Mouse (Mus musculus): Measurements from ENCODE around the gene Il1r2. TPM values are rescaled to one million over a fixed set of nuclear protein-coding genes. Genes with fewer than 3 reads are reported as not detected.

The Il1r2 gene
- polyA plus RNA-seq, 1 experiment from 2014 or later, result 3.4 TPM

- TF ChIP-seq CTCF (IDR thresholded peaks at IDR 0.05; ENCODE audit: low read depth) (no peak), EP300 (IDR thresholded peaks at IDR 0.05; ENCODE audit: low read depth) (no peak)
- Histone ChIP-seq H3K9ac (replicated peaks) (no peak overlapping the region), H3K4me1 (ENCODE audit: insufficient read depth) (no peaks in the 10 kb centered on the region), H3K4me3 (ENCODE audit: low read depth, low read length) (no peak overlapping the region), H3K9me3 (ENCODE audit: low read length) (no peaks in the 10 kb centered on the region), H3K27ac (ENCODE audit: low read depth) (no peak overlapping the region), H3K4me2 (ENCODE audit: low read depth, low read length) (no peak overlapping the region), H3K27me3 (ENCODE audit: insufficient read depth, low read length) (no peaks in the 10 kb centered on the region), H3K36me3 (replicated peaks; ENCODE audit: insufficient read depth, low read length) (no peaks in the 10 kb centered on the region)
- DNase-seq (no peak), ATAC-seq (no peak)
- 41% methylated on average over 1 of the region's 1 CpGs for WGBS (ENCODE audit: insufficient replicate concordance)
Measured at GRCm38 (mm10) chr1:40131631-40132030, 57.8 kb downstream of the Il1r2 start.

DNA sequence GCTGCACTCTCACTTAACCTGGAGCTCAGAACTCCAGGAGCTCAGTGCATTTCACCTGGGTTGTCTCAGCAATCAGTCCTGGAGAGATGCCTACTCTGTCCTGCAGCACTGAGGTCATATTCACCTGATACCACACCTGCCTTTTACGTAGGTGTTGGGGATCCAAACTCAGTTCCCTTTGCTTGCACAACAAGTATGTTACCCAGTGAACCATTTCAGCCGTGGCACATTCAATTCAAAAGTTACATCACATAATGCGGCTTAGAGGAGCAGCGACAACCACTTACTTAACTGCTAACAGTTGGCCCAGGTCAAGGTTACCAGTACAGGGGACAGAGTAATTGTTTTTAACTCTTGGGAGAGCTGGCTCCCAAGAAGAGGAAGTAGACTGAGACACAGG, 58.8 kb downstream of the Il1r2 start:
- 54% methylated on average over 4 of the region's 4 CpGs for WGBS (ENCODE audit: insufficient replicate concordance)
- no peak overlapping the region for H3K27ac ChIP-seq (ENCODE audit: low read depth)
- peak; percentile 73 for ATAC-seq
- no peaks in the 10 kb centered on the region for H3K9me3 ChIP-seq (ENCODE audit: low read length)
- H3K4me1 ChIP-seq (ENCODE audit: insufficient read depth), result no peaks in the 10 kb centered on the region
- TF ChIP-seq CTCF (IDR thresholded peaks at IDR 0.05; ENCODE audit: low read depth), result no peak
- TF ChIP-seq EP300 (IDR thresholded peaks at IDR 0.05; ENCODE audit: low read depth), result no peak
- H3K4me3 ChIP-seq (ENCODE audit: low read depth, low read length), result no peak overlapping the region
- H3K9ac ChIP-seq (replicated peaks), result no peak overlapping the region
- DNase-seq, result no peak
- no peaks in the 10 kb centered on the region for H3K27me3 ChIP-seq (ENCODE audit: insufficient read depth, low read length)
- H3K36me3 ChIP-seq (replicated peaks; ENCODE audit: insufficient read depth, low read length), result no peaks in the 10 kb centered on the region
- no peak overlapping the region for H3K4me2 ChIP-seq (ENCODE audit: low read depth, low read length)

DNA sequence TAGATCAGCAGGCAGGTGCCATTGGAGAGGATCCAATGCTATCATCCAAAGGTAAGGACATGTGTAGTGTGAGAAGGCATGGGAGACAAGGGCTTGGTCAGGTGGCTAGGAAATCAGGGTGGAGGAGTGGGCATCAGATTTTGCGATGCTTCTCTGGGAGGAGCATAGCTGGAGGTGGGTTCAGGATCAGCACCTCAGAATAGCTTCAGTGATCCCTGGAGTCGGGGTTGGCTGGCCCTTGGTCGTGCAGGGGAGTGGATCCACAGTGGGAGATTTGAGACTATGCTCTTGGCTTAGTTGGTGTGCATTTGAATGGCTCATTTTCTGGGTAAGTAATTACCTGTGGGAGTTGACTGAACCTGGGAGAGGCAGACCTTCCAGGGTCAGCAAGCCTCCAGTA, 59.7 kb downstream of the Il1r2 start:
- TF ChIP-seq EP300 (IDR thresholded peaks at IDR 0.05; ENCODE audit: low read depth) (no peak), CTCF (IDR thresholded peaks at IDR 0.05; ENCODE audit: low read depth) (no peak)
- no peak for DNase-seq
- H3K4me1 ChIP-seq (ENCODE audit: insufficient read depth), result no peaks in the 10 kb centered on the region

DNA sequence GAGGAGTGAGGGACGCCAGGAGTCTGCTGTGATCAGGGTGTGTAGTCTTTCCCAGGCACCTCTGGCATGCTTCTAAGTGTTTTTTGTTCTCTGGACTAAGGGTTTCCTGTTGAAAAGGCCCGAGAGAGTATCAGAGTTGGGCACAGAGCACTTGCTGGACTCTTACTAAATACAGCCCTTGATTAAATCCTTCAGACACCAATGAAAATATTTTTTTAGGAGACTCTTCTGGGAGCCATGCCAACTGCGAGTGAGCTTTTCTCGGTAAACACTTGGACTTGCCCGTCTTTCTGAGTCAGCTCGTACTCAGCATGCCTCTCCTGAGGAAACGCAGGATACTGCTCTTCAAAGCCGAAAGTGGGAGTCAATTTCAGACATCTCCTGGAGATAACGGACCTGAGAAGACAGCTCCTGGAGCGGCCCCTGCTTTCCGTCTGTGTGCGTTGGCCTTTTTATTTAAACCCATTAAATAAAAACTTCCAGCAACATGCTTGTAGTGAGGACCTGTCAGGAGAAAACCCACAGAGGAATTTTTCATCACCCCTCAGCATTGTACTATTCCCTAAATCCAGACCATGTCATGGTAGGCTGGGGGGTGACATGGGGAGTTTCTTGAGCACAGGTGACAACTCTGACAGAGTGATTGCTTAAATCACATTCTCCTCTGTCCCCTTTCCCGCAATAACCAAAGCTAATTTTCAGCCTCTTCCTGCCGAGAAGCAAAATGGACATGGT, 66.1 kb downstream of the Il1r2 start:
- no peak for DNase-seq
- H3K4me1 ChIP-seq (ENCODE audit: insufficient read depth), result no peaks in the 10 kb centered on the region
- H3K4me2 ChIP-seq (ENCODE audit: low read depth, low read length), result no peak overlapping the region

More for the DNA sequence above, 59.7 kb downstream of the Il1r2 start:
- WGBS (ENCODE audit: insufficient replicate concordance), result 70% methylated on average over 3 of the region's 3 CpGs
- Histone ChIP-seq H3K4me3 (ENCODE audit: low read depth, low read length) (no peak overlapping the region), H3K27ac (ENCODE audit: low read depth) (no peak overlapping the region), H3K9ac (replicated peaks) (no peak overlapping the region), H3K4me2 (ENCODE audit: low read depth, low read length) (no peak overlapping the region), H3K27me3 (ENCODE audit: insufficient read depth, low read length) (no peaks in the 10 kb centered on the region), H3K36me3 (replicated peaks; ENCODE audit: insufficient read depth, low read length) (no peaks in the 10 kb centered on the region), H3K9me3 (ENCODE audit: low read length) (no peaks in the 10 kb centered on the region)
- no peak for ATAC-seq

DNA sequence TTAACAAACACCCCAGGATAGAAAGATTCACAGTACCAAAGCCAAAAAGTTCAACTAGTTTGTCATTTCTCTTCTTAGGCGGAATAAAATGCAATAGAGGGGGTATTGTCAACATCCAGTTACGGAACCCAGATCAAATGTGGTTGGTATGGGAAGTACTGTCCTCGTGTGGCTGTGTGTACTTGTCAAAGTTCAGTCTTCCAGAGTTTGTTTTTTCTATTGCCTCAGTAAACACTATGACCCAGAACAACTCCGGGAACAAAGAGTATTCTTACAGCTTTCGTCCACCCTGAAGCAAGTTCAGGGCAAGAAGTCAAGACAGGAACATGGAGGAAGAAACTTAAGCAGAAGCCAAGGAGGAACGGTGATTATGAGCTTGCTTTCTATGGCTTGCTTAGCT, 82.2 kb downstream of the Il1r2 start:
- Histone ChIP-seq H3K27ac (ENCODE audit: low read depth) (peak overlapping the region; percentile 77), H3K9ac (replicated peaks) (no peak overlapping the region), H3K9me3 (ENCODE audit: low read length) (no peaks in the 10 kb centered on the region), H3K4me3 (ENCODE audit: low read depth, low read length) (no peak overlapping the region), H3K4me1 (ENCODE audit: insufficient read depth) (peaks cover 7% of the 10 kb centered on the region; the same call in 1 of the 2 replicates), H3K4me2 (ENCODE audit: low read depth, low read length) (no peak overlapping the region), H3K36me3 (replicated peaks; ENCODE audit: insufficient read depth, low read length) (no peaks in the 10 kb centered on the region), H3K27me3 (ENCODE audit: insufficient read depth, low read length) (no peaks in the 10 kb centered on the region)
- DNase-seq (no peak), ATAC-seq (peak; percentile 94)
- WGBS (ENCODE audit: insufficient replicate concordance), result 63% methylated on average over 6 of the region's 6 CpGs
- TF ChIP-seq EP300 (IDR thresholded peaks at IDR 0.05; ENCODE audit: low read depth), result peak; percentile 60; the same call in 1 of the 2 replicates
- TF ChIP-seq CTCF (IDR thresholded peaks at IDR 0.05; ENCODE audit: low read depth), result no peak

More for the DNA sequence above, 66.1 kb downstream of the Il1r2 start:
- Histone ChIP-seq H3K9me3 (ENCODE audit: low read length) (no peaks in the 10 kb centered on the region), H3K9ac (replicated peaks) (no peak overlapping the region), H3K36me3 (replicated peaks; ENCODE audit: insufficient read depth, low read length) (no peaks in the 10 kb centered on the region), H3K4me3 (ENCODE audit: low read depth, low read length) (no peak overlapping the region), H3K27me3 (ENCODE audit: insufficient read depth, low read length) (no peaks in the 10 kb centered on the region), H3K27ac (ENCODE audit: low read depth) (0 out of 2 replicates have a peak overlapping the region, but pooled peaks have one; percentile 16)
- ATAC-seq, result no peak
- TF ChIP-seq EP300 (IDR thresholded peaks at IDR 0.05; ENCODE audit: low read depth), result peak; percentile 29; the same call in 1 of the 2 replicates
- TF ChIP-seq CTCF (IDR thresholded peaks at IDR 0.05; ENCODE audit: low read depth), result no peak
- 75% methylated on average over 14 of the region's 14 CpGs for WGBS (ENCODE audit: insufficient replicate concordance)

DNA sequence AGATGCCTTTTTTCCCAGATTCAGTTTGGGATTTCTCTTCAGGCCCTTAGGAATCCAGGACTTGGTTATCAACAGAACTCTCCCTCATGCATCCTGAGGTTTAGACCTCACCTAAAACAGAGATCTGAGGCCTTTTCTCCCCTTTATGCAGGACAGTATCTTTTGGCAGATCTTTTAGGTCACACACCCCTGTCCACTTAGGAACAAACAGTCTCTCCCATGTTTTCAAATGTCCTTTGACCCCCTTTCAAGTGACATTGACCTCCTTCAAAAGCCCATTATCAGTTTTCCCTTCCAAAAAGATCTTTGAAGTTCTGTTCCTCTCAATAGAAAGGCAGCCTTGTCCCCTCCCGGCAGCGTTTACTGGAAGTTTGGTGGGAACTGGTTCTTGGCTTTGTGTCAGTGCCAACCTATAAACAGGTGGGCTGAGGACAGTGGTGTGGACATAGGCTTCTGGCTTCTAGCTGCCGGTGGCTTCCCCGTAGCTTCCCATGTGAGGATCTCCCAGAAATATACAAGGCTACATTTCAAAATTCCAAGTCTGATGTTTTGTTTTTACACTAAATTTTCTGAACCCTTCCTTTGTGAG, 89.5 kb downstream of the Il1r2 start:
- H3K27me3 ChIP-seq (ENCODE audit: insufficient read depth, low read length), result no peaks in the 10 kb centered on the region
- ATAC-seq (peak; percentile 77), DNase-seq (no peak)
- H3K36me3 ChIP-seq (replicated peaks; ENCODE audit: insufficient read depth, low read length), result no peaks in the 10 kb centered on the region
- WGBS (ENCODE audit: insufficient replicate concordance), result 67% methylated on average over 4 of the region's 4 CpGs
- no peak overlapping the region for H3K4me2 ChIP-seq (ENCODE audit: low read depth, low read length)
- H3K4me3 ChIP-seq (ENCODE audit: low read depth, low read length), result no peak overlapping the region
- peaks cover 3% of the 10 kb centered on the region; the same call in 1 of the 2 replicates for H3K4me1 ChIP-seq (ENCODE audit: insufficient read depth)
- H3K27ac ChIP-seq (ENCODE audit: low read depth), result peak overlapping the region; percentile 87
- H3K9me3 ChIP-seq (ENCODE audit: low read length), result peaks cover 2% of the 10 kb centered on the region; the same call in 1 of the 2 replicates
- TF ChIP-seq CTCF (IDR thresholded peaks at IDR 0.05; ENCODE audit: low read depth), result no peak
- peak; percentile 52 for TF ChIP-seq EP300 (IDR thresholded peaks at IDR 0.05; ENCODE audit: low read depth)
- H3K9ac ChIP-seq (replicated peaks), result no peak overlapping the region

Data from liver, postnatal 0 days (tissue).